Mouse (Mus musculus) heart, postnatal 0 days (tissue): Measurements from ENCODE around the gene Slc23a2. TPM values are rescaled to one million over a fixed set of nuclear protein-coding genes. Genes with fewer than 3 reads are reported as not detected.

ENCODE experiments used
- ATAC-seq: fragments of 200-750 bp; cut with Nextera tagmentation; 2 replicates; pipeline ENCODE4 v1.8.0; 2017; ENCODE audit warnings: low read depth, moderate number of reproducible peaks, moderate library complexity; ENCODE audit not compliant: insufficient read depth
- DNase-seq: peaks from one replicate; pipeline ENCODE4 v3.0.0-alpha.2; 2016; ENCODE audit warnings: low spot score
- H3K27ac ChIP-seq: fragments of 300-500 bp; sonication (generic); 2 replicates; pipeline ENCODE4 v1.5.1; 2014; ENCODE audit warnings: low read depth, mild to moderate bottlenecking
- H3K27me3 ChIP-seq: fragments of 300-500 bp; sonication (generic); 2 replicates; pipeline ENCODE4 v1.6.1; 2014; ENCODE audit warnings: low read length, mixed read lengths; ENCODE audit not compliant: control insufficient read depth, insufficient read depth
- H3K36me3 ChIP-seq: fragments of 300-500 bp; sonication (generic); replicated peaks from 2 replicates; pipeline ENCODE4 v1.6.1; 2014; ENCODE audit warnings: low read length, mixed read lengths; ENCODE audit not compliant: control insufficient read depth, insufficient read depth
- H3K4me1 ChIP-seq: fragments of 300-500 bp; sonication (generic); 2 replicates; pipeline ENCODE4 v1.6.1; 2014; ENCODE audit warnings: antibody characterized with exemption; ENCODE audit not compliant: control insufficient read depth, insufficient read depth
- H3K4me2 ChIP-seq: fragments of 300-500 bp; sonication (generic); 2 replicates; pipeline ENCODE4 v1.6.1; 2014; ENCODE audit warnings: low read depth, mild to moderate bottlenecking, low read length, moderate library complexity
- H3K4me3 ChIP-seq: fragments of 300-500 bp; sonication (generic); 2 replicates; pipeline ENCODE4 v1.5.1; 2014; ENCODE audit warnings: low read depth, low read length
- H3K9ac ChIP-seq: fragments of 300-500 bp; sonication (generic); replicated peaks from 2 replicates; pipeline ENCODE4 v1.6.1; 2014; ENCODE audit warnings: low read depth, low read length, mixed read lengths
- H3K9me3 ChIP-seq: fragments of 300-500 bp; sonication (generic); replicated peaks from 2 replicates; pipeline ENCODE4 v1.6.1; 2016; ENCODE audit warnings: low read length; ENCODE audit not compliant: control insufficient read depth
- CTCF ChIP-seq: IDR thresholded peaks from 2 replicates; pipeline ENCODE4 v1.5.1; 2016; ENCODE audit warnings: antibody characterized with exemption, control low read depth, low read depth
- EP300 ChIP-seq: IDR thresholded peaks from 2 replicates; pipeline ENCODE4 v1.6.1; 2016; ENCODE audit warnings: antibody characterized with exemption, low read depth
- WGBS: fragments of 180-500 bp; shearing (Covaris S2); extraction: QIAGEN DNeasy Blood & Tissue Kit; methylation state at CpG from one replicate; pipeline ENCODE4 v1.1.7; 2014; 5-methylcytosine and 5-hydroxymethylcytosine counted together
- polyA plus RNA-seq: library from polyadenylated mRNA; unstranded; fragments of >200 nt; fragmentation: Nextera tagmentation; extraction: Ambion mirVana; gene quantifications from 2 replicates; pipeline ENCODE4 v1.2.1, GENCODE M21; 2015
- total RNA-seq: library from RNA; depleted of rRNA; stranded (reverse); fragments of >200 nt; gene quantifications from 2 replicates; pipeline ENCODE4 v1.2.3, GENCODE M21; 2014; ENCODE audit warnings: low replicate concordance

Slc23a2 gene
- total and polyA plus RNA-seq, 2 experiments from 2014 or later: 8.6 to 13.9 TPM

GRCm38 (mm10) chr2:132134758-132135157 lies 10.2 kb downstream of the Slc23a2 start:
- H3K9ac ChIP-seq: no peak overlapping the region
- no peak overlapping the region for H3K4me2 ChIP-seq
- no peak overlapping the region for H3K27ac ChIP-seq
- no peak for ATAC-seq
- H3K36me3 ChIP-seq: no peaks in the 10 kb centered on the region
- WGBS: 76% methylated on average over 4 of the region's 4 CpGs
- TF ChIP-seq CTCF: no peak
- TF ChIP-seq EP300: no peak
- no peaks in the 10 kb centered on the region for H3K27me3 ChIP-seq
- peaks cover 24% of the 10 kb centered on the region for H3K4me1 ChIP-seq
- no peaks in the 10 kb centered on the region for H3K9me3 ChIP-seq
- no peak overlapping the region for H3K4me3 ChIP-seq
- DNase-seq: no peak

- peaks cover 24% of the 10 kb centered on the region for H3K4me1 ChIP-seq
- WGBS: 44% methylated on average over 2 of the region's 2 CpGs
- no peaks in the 10 kb centered on the region for H3K9me3 ChIP-seq
- no peak overlapping the region for H3K4me2 ChIP-seq
- no peaks in the 10 kb centered on the region for H3K27me3 ChIP-seq
- no peaks in the 10 kb centered on the region for H3K36me3 ChIP-seq
- H3K4me3 ChIP-seq: no peak overlapping the region
- TF ChIP-seq CTCF (no peak), EP300 (no peak)
- ATAC-seq: no peak
- DNase-seq: no peak
- H3K9ac ChIP-seq: no peak overlapping the region
- no peak overlapping the region for H3K27ac ChIP-seq
Observed at GRCm38 (mm10) chr2:132133436-132133835, 11.5 kb downstream of the Slc23a2 start.

- H3K27ac ChIP-seq: 0 out of 2 replicates have a peak overlapping the region, but pooled peaks have one; percentile 15
- H3K4me3 ChIP-seq: peak overlapping the region; percentile 40
- DNase-seq: peak; percentile 34
- no peaks in the 10 kb centered on the region for H3K27me3 ChIP-seq
- no peaks in the 10 kb centered on the region for H3K36me3 ChIP-seq
- 6% methylated on average over 9 of the region's 9 CpGs for WGBS
- H3K9ac ChIP-seq: 0 out of 2 replicates have a peak overlapping the region, but pooled peaks have one; percentile 1
- peak; percentile 91 for ATAC-seq
- no peaks in the 10 kb centered on the region for H3K9me3 ChIP-seq
- peaks cover 24% of the 10 kb centered on the region for H3K4me1 ChIP-seq
- H3K4me2 ChIP-seq: peak overlapping the region; percentile 59
- TF ChIP-seq CTCF (no peak), EP300 (no peak)
Observed at GRCm38 (mm10) chr2:132131266-132131665, 13.6 kb downstream of the Slc23a2 start.

- ATAC-seq: no peak
- H3K9ac ChIP-seq: no peak overlapping the region
- no peak for TF ChIP-seq EP300
- no peak for TF ChIP-seq CTCF
- H3K27ac ChIP-seq: no peak overlapping the region
- WGBS: 91% methylated on average over 7 of the region's 7 CpGs
- no peaks in the 10 kb centered on the region for H3K27me3 ChIP-seq
- H3K4me3 ChIP-seq: no peak overlapping the region
- H3K36me3 ChIP-seq: no peaks in the 10 kb centered on the region
- no peak for DNase-seq
- H3K9me3 ChIP-seq: no peaks in the 10 kb centered on the region
- no peak overlapping the region for H3K4me2 ChIP-seq
- peaks cover 24% of the 10 kb centered on the region for H3K4me1 ChIP-seq
Observed at GRCm38 (mm10) chr2:132129980-132130379, 14.9 kb downstream of the Slc23a2 start.

- no peak overlapping the region for H3K4me3 ChIP-seq
- peaks cover 19% of the 10 kb centered on the region for H3K4me1 ChIP-seq
- no peak for DNase-seq
- no peak overlapping the region for H3K4me2 ChIP-seq
- H3K27ac ChIP-seq: no peak overlapping the region
- H3K36me3 ChIP-seq: no peaks in the 10 kb centered on the region
- TF ChIP-seq CTCF (no peak), EP300 (no peak)
- WGBS: 90% methylated on average over 7 of the region's 7 CpGs
- H3K9me3 ChIP-seq: no peaks in the 10 kb centered on the region
- H3K9ac ChIP-seq: no peak overlapping the region
- H3K27me3 ChIP-seq: no peaks in the 10 kb centered on the region
- no peak for ATAC-seq
Observed at GRCm38 (mm10) chr2:132129247-132129646, 15.7 kb downstream of the Slc23a2 start.

GRCm38 (mm10) chr2:132127904-132128303 lies 17.0 kb downstream of the Slc23a2 start:
- H3K36me3 ChIP-seq: no peaks in the 10 kb centered on the region
- H3K4me2 ChIP-seq: no peak overlapping the region
- H3K9ac ChIP-seq: no peak overlapping the region
- H3K4me1 ChIP-seq: peaks cover 7% of the 10 kb centered on the region
- no peak overlapping the region for H3K27ac ChIP-seq
- TF ChIP-seq EP300: no peak
- no peak for TF ChIP-seq CTCF
- H3K9me3 ChIP-seq: no peaks in the 10 kb centered on the region
- ATAC-seq (no peak), DNase-seq (no peak)
- no peaks in the 10 kb centered on the region for H3K27me3 ChIP-seq
- 68% methylated on average over 10 of the region's 10 CpGs for WGBS
- H3K4me3 ChIP-seq: no peak overlapping the region
